Mouse (Mus musculus) forebrain, postnatal 0 days (tissue): ENCODE results near the gene Gm47283. TPM values are rescaled to one million over a fixed set of nuclear protein-coding genes. Genes with fewer than 3 reads are reported as not detected.
A peak's percentile ranks its signal among the peaks of the same experiment; 100 is the strongest.
"Not testable (repeated sequence)": the region's sequence is repeated elsewhere in the genome, so short reads cannot be mapped to it uniquely, and the experiment has no call there.

Experiments used
- ATAC-seq: fragments of 200-750 bp; cut with Nextera tagmentation; 2 replicates; pipeline ENCODE4 v1.8.0; 2017; ENCODE audit warnings: mild to moderate bottlenecking, moderate library complexity
- DNase-seq: peaks from one replicate; pipeline ENCODE4 v3.0.0-alpha.2; 2015
- H3K27ac ChIP-seq: fragments of 300-500 bp; sonication (generic); 2 replicates; pipeline ENCODE4 v1.5.1; 2014; ENCODE audit warnings: low read depth, mild to moderate bottlenecking, antibody characterized with exemption, low read length, moderate library complexity, mixed read lengths
- H3K27me3 ChIP-seq: fragments of 300-500 bp; sonication (generic); 2 replicates; pipeline ENCODE4 v1.6.1; 2014; ENCODE audit warnings: mild to moderate bottlenecking, low read length, mixed read lengths; ENCODE audit not compliant: insufficient read depth
- H3K36me3 ChIP-seq: fragments of 300-500 bp; sonication (generic); 2 replicates; pipeline ENCODE4 v1.6.1; 2014; ENCODE audit warnings: mild to moderate bottlenecking, moderate library complexity; ENCODE audit not compliant: insufficient read depth
- H3K4me1 ChIP-seq: fragments of 300-500 bp; sonication (generic); 2 replicates; pipeline ENCODE4 v1.6.1; 2014; ENCODE audit warnings: antibody characterized with exemption; ENCODE audit not compliant: insufficient read depth
- H3K4me2 ChIP-seq: fragments of 300-500 bp; sonication (generic); 2 replicates; pipeline ENCODE4 v1.6.1; 2014; ENCODE audit warnings: low read depth, mild to moderate bottlenecking, moderate library complexity
- H3K4me3 ChIP-seq: fragments of 300-500 bp; sonication (generic); 2 replicates; pipeline ENCODE4 v1.5.1; 2014; ENCODE audit warnings: low read depth, low read length, mixed read lengths
- H3K9ac ChIP-seq: fragments of 300-500 bp; sonication (generic); 2 replicates; pipeline ENCODE4 v1.6.1; 2014; ENCODE audit warnings: mild to moderate bottlenecking
- H3K9me3 ChIP-seq: fragments of 300-500 bp; sonication (generic); 2 replicates; pipeline ENCODE4 v1.6.1; 2016; ENCODE audit warnings: low read length
- CTCF ChIP-seq: sonication (generic); IDR thresholded peaks from 2 replicates; pipeline ENCODE4 v1.5.1; 2016; ENCODE audit warnings: antibody characterized with exemption, control low read depth, low read depth
- WGBS: fragments of 180-500 bp; shearing (Covaris S2); extraction: QIAGEN DNeasy Blood & Tissue Kit; methylation state at CpG from one replicate; pipeline ENCODE4 v1.1.7; 2014; 5-methylcytosine and 5-hydroxymethylcytosine counted together
- polyA plus RNA-seq: library from polyadenylated mRNA; unstranded; fragments of >200 nt; fragmentation: Nextera tagmentation; extraction: Ambion mirVana; gene quantifications from 2 replicates; pipeline ENCODE4 v1.2.1, GENCODE M21; 2015
- total RNA-seq: library from RNA; depleted of rRNA; stranded (reverse); fragments of >200 nt; gene quantifications from 2 replicates; pipeline ENCODE4 v1.2.3, GENCODE M21; 2014

The Gm47283 gene
- total and polyA plus RNA-seq, 2 experiments from 2014 or later: not detected

- H3K4me1 ChIP-seq: no peaks in the 10 kb centered on the region
- ATAC-seq: no peak
- DNase-seq: peak; percentile 76
- H3K4me2 ChIP-seq: no peak overlapping the region
- WGBS: 58% methylated on average over 14 of the region's 14 CpGs
- H3K27me3 ChIP-seq: no peaks in the 10 kb centered on the region
- no peak overlapping the region for H3K9ac ChIP-seq
- no peak overlapping the region for H3K4me3 ChIP-seq
- no peak overlapping the region for H3K27ac ChIP-seq
- peaks cover 33% of the 10 kb centered on the region for H3K36me3 ChIP-seq
- TF ChIP-seq CTCF: no peak
- H3K9me3 ChIP-seq: peaks cover 45% of the 10 kb centered on the region
Observed at GRCm38 (mm10) chrY:90740013-90740561, 44.5 kb upstream of the Gm47283 start.

DNA sequence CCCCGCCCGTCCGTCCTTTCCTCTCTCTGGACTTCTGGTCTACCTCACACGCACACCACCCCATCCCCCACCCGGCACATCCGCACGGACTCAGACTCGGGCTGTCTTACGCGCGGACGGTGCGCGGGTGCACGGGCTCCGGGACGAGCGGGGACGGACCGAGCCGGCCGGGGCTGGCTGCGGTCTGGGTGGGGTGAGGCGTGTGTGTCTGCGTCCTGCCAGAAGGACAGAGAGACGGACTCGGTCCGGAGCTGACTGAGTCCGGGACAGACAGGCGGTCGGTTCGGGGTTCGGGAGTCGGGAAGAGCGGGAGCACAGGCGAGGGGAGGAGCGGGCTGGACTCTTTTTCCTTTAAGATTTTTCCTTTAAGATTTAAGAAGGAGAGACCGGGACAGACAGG, 43.5 kb upstream of the Gm47283 start:
- H3K4me3 ChIP-seq, H3K9ac ChIP-seq, H3K27ac ChIP-seq, H3K4me2 ChIP-seq, H3K27me3 ChIP-seq, H3K4me1 ChIP-seq: not testable (repeated sequence)
- DNase-seq (peak; percentile 66), ATAC-seq (peak; percentile 36)
- peaks cover 45% of the 10 kb centered on the region for H3K9me3 ChIP-seq
- 78% methylated on average over 38 of the region's 38 CpGs for WGBS
- H3K36me3 ChIP-seq: peaks cover 33% of the 10 kb centered on the region

GRCm38 (mm10) chrY:90741452-90742260, 42.9 kb upstream of the Gm47283 start:
- not testable (repeated sequence) for H3K4me2 ChIP-seq, H3K4me1 ChIP-seq, H3K27ac ChIP-seq, H3K4me3 ChIP-seq, H3K27me3 ChIP-seq, H3K9ac ChIP-seq
- 84% methylated on average over 42 of the region's 43 CpGs for WGBS
- peaks cover 45% of the 10 kb centered on the region for H3K9me3 ChIP-seq
- peaks cover 33% of the 10 kb centered on the region for H3K36me3 ChIP-seq
- ATAC-seq (peak; percentile 30), DNase-seq (peak; percentile 66)

DNA sequence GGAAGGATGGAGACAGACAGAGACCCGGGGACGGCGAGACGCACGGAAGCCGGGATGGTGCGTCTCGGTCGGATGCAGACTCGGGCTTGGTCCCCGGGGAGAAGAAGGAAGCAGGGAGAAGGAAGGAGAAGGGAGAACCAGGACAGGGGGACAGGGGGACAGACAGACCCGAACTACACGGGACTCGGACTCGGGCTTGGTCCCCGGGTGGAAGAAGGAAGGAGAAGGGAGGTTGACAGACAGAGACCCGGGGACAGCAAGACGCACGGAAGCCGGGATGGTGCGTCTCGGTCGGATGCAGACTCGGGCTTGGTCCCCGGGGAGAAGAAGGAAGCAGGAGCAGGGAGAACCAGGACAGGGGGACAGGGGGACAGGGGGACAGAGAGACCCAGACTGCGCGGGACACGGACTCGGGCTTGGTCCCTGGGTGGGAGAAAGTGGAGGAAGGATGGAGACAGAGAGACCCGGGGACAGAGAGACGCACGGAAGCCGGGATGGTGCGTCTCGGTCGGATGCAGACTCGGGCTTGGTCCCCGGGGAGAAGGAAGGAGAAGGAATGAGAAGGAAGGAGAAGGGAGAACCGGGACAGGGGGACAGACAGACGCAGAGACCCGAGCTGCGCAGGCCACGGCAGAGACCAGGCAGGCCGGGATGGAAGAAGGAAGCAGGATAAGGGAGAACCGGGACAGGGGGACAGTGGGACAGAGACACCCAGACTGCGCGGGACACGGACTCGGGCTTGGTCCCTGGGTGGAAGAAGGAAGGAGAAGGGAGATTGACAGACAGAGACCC, 42.1 kb upstream of the Gm47283 start:
- Histone ChIP-seq H3K36me3 (peaks cover 30% of the 10 kb centered on the region), H3K9me3 (peaks cover 42% of the 10 kb centered on the region)
- not testable (repeated sequence) for H3K9ac ChIP-seq, H3K4me3 ChIP-seq, ATAC-seq, H3K4me1 ChIP-seq, H3K4me2 ChIP-seq, H3K27me3 ChIP-seq, H3K27ac ChIP-seq
- WGBS: 90% methylated on average over 43 of the region's 49 CpGs
- DNase-seq: peak; percentile 51

DNA sequence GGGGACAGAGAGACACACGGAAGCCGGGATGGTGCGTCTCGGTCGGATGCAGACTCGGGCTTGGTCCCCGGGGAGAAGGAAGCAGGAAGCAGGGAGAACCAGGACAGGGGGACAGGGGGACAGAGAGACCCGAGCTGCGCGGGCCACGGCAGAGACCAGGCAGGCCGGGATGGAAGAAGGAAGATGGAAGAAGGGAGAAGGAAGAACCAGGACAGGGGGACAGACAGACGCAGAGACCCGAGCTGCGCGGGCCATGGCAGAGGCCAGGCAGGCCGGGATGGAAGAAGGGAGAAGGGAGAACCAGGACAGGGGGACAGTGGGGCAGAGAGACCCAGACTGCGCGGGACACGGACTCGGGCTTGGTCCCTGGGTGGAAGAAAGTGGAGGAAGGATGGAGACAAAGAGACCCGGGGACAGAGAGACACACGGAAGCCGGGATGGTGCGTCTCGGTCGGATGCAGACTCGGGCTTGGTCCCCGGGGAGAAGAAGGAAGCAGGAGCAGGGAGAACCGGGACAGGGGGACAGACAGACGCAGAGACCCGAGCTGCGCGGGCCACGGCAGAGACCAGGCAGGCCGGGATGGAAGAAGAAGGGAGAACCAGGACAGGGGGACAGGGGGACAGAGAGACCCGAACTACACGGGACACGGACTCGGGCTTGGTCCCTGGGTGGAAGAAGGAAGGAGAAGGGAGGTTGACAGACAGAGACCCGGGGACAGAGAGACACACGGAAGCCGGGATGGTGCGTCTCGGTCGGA, 41.3 kb upstream of the Gm47283 start:
- not testable (repeated sequence) for H3K4me2 ChIP-seq, H3K4me1 ChIP-seq, DNase-seq, H3K27me3 ChIP-seq, H3K4me3 ChIP-seq, H3K27ac ChIP-seq, ATAC-seq, H3K9ac ChIP-seq
- WGBS: 87% methylated on average over 46 of the region's 46 CpGs
- H3K36me3 ChIP-seq: peaks cover 22% of the 10 kb centered on the region
- peaks cover 35% of the 10 kb centered on the region for H3K9me3 ChIP-seq

DNA sequence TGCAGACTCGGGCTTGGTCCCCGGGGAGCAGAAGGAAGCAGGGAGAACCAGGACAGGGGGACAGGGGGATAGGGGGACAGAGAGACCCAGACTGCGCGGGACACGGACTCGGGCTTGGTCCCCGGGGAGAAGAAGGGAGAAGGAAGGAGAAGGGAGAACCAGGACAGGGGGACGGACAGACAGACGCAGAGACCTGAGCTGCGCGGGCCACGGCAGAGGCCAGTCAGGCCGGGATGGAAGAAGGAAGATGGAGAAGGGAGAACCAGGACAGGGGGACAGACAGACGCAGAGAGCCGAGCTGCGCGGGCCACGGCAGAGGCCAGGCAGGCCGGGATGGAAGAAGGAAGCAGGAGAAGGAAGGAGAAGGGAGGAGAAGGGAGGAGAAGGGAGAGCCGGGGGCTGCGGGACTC, 40.7 kb upstream of the Gm47283 start:
- H3K36me3 ChIP-seq: peaks cover 16% of the 10 kb centered on the region
- H3K4me1 ChIP-seq: no peaks in the 10 kb centered on the region
- no peak overlapping the region for H3K9ac ChIP-seq
- peaks cover 29% of the 10 kb centered on the region for H3K9me3 ChIP-seq
- WGBS: 83% methylated on average over 19 of the region's 21 CpGs
- no peaks in the 10 kb centered on the region for H3K27me3 ChIP-seq
- no peak overlapping the region for H3K27ac ChIP-seq
- H3K4me3 ChIP-seq: no peak overlapping the region
- H3K4me2 ChIP-seq: no peak overlapping the region
- no peak for TF ChIP-seq CTCF
- DNase-seq (no peak), ATAC-seq (no peak)

GRCm38 (mm10) chrY:90744381-90744981, 40.1 kb upstream of the Gm47283 start:
- Histone ChIP-seq H3K4me2 (peak overlapping the region; percentile 36; the same call in 1 of the 2 replicates), H3K9ac (0 out of 2 replicates have a peak overlapping the region, but pooled peaks have one; percentile 18), H3K9me3 (peaks cover 22% of the 10 kb centered on the region), H3K4me3 (peak overlapping the region; percentile 17)
- not testable (repeated sequence) for H3K36me3 ChIP-seq, H3K4me1 ChIP-seq, H3K27ac ChIP-seq, H3K27me3 ChIP-seq
- 63% methylated on average over 46 of the region's 51 CpGs for WGBS
- ATAC-seq: peak; percentile 93
- DNase-seq: peak; percentile 86

DNA sequence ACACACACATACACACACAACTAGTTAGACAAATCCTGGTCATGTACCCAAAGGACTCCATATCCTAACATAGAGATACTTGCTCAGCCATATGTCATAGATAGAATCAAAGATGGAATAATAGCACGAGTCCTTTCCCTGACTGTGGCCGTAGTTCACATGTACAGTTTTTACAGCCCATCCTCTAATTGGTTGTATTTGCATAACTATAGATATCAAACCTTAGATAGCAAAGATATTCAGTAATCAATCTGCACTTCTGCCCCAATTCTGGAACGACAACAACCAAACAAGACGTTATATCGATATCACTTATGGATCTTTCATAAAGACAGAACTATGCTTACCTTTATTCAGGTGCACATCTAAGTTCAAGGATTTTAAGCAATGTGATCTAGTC, 39.3 kb upstream of the Gm47283 start:
- H3K4me2 ChIP-seq, DNase-seq, H3K27ac ChIP-seq, H3K4me1 ChIP-seq, H3K4me3 ChIP-seq, H3K36me3 ChIP-seq, H3K27me3 ChIP-seq, H3K9ac ChIP-seq, ATAC-seq: not testable (repeated sequence)
- peaks cover 15% of the 10 kb centered on the region for H3K9me3 ChIP-seq
- 91% methylated on average over 5 of the region's 5 CpGs for WGBS

DNA sequence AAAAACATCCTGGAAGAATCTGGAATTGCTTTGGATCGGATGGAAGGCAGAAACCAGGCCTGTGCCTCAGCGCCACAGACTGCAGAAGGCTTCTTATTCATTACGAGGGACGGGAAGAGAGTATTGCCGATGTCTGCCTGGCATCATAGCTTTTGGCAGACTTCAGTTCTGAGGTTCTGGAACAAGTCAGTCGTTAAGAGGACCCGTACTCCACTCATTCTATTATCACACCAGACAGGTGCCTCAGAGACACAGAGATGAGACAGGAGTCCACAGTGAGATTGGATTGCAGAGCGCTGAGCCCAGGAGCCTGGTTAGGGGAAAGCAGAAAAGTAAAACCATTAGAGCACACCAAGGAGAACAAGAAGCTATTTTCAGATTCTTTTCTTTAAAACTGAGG, 29.8 kb upstream of the Gm47283 start, which contains the start of gene Gm21860:
Gene Gm21860 (minus strand): TSS at position 101 of the 400 bp plus-strand sequence.
- ATAC-seq: not testable (repeated sequence)

More for the DNA sequence above, 29.8 kb upstream of the Gm47283 start, which contains the start of gene Gm21860:
- not testable (repeated sequence) for DNase-seq, H3K27me3 ChIP-seq, H3K4me3 ChIP-seq, H3K9me3 ChIP-seq, H3K9ac ChIP-seq, H3K36me3 ChIP-seq, H3K4me2 ChIP-seq, H3K4me1 ChIP-seq, H3K27ac ChIP-seq
- WGBS: no CpG with 5 or more reads among the region's 8 CpGs
